Comparison of ENCODE assay signal across 19 mouse cellular contexts in genomic region chr7:129102437-129102836, GRCm38 (mm10).
DNase-seq lines count a peak whose midpoint lies in the region; ATAC-seq and TF ChIP-seq lines count a peak whose summit lies in the region.
"Had no signal": no experiment of that assay in that cellular context is flagged by ENCODE, and none has a peak within 500 bp of the region (broad histone marks: within the 10 kb centered on the region; RNA-seq: fewer than 3 reads in every experiment).

No protein-coding gene starts in this region.

- no peaks in the 10 kb centered on the region for H3K9me3 ChIP-seq in hindbrain, postnatal 0 days (ENCODE audit: low read length)
- no peaks in the 10 kb centered on the region for H3K9me3 ChIP-seq in hindbrain, embryonic 13.5 days
- H3K9me3 ChIP-seq in forebrain, embryonic 16.5 days (ENCODE audit: control insufficient read depth, low read length), result no peaks in the 10 kb centered on the region
- no peaks in the 10 kb centered on the region for H3K9me3 ChIP-seq in liver, postnatal 0 days (ENCODE audit: low read length)
- H3K9me3 ChIP-seq: heart, embryonic 12.5 days had no signal

- no peaks in the 10 kb centered on the region for H3K27me3 ChIP-seq in hindbrain, postnatal 0 days (ENCODE audit: insufficient read depth, low read length)
- no peaks in the 10 kb centered on the region for H3K27me3 ChIP-seq in hindbrain, embryonic 13.5 days
- H3K27me3 ChIP-seq in forebrain, embryonic 16.5 days (replicated peaks; ENCODE audit: control insufficient read depth, insufficient read depth, low read length), result no peaks in the 10 kb centered on the region
- no peaks in the 10 kb centered on the region for H3K27me3 ChIP-seq in liver, postnatal 0 days (ENCODE audit: insufficient read depth, low read length)
- H3K27me3 ChIP-seq: heart, embryonic 12.5 days had no signal

- 47% methylated on average over 4 of the region's 4 CpGs for WGBS in hindbrain, postnatal 0 days
- WGBS in hindbrain, embryonic 13.5 days, result 51% methylated on average over 4 of the region's 4 CpGs
- WGBS in forebrain, embryonic 16.5 days, result 53% methylated on average over 4 of the region's 4 CpGs
- 62% methylated on average over 4 of the region's 4 CpGs for WGBS in liver, postnatal 0 days (ENCODE audit: insufficient replicate concordance)

- no peak overlapping the region for H3K9ac ChIP-seq in hindbrain, postnatal 0 days (replicated peaks; ENCODE audit: low read length)
- no peak overlapping the region for H3K9ac ChIP-seq in hindbrain, embryonic 13.5 days
- H3K9ac ChIP-seq in forebrain, embryonic 16.5 days (replicated peaks; ENCODE audit: low read depth, low read length), result no peak overlapping the region
- H3K9ac ChIP-seq in liver, postnatal 0 days (replicated peaks), result no peak overlapping the region
- H3K9ac ChIP-seq: heart, embryonic 12.5 days had no signal

- no peak for TF ChIP-seq POLR2A in brain, embryonic 14.5 days (IDR thresholded peaks at IDR 0.05; ENCODE audit: borderline replicate concordance, extremely low read depth, insufficient read depth, insufficient read length, poor library complexity, severe bottlenecking)

- no peak overlapping the region for H3K27ac ChIP-seq in hindbrain, postnatal 0 days
- H3K27ac ChIP-seq in hindbrain, embryonic 13.5 days, result no peak overlapping the region
- no peak overlapping the region for H3K27ac ChIP-seq in forebrain, embryonic 16.5 days (ENCODE audit: low read length)
- H3K27ac ChIP-seq in liver, postnatal 0 days (ENCODE audit: low read depth), result no peak overlapping the region

- H3K36me3 ChIP-seq in hindbrain, postnatal 0 days (ENCODE audit: insufficient read depth, low read length), result no peaks in the 10 kb centered on the region
- H3K36me3 ChIP-seq in hindbrain, embryonic 13.5 days, result no peaks in the 10 kb centered on the region
- no peaks in the 10 kb centered on the region for H3K36me3 ChIP-seq in forebrain, embryonic 16.5 days (ENCODE audit: control insufficient read depth, insufficient read depth)
- no peaks in the 10 kb centered on the region for H3K36me3 ChIP-seq in liver, postnatal 0 days (replicated peaks; ENCODE audit: insufficient read depth, low read length)
- H3K36me3 ChIP-seq: G1E; heart, embryonic 12.5 days had no signal

- no peak for TF ChIP-seq CTCF in hindbrain, postnatal 0 days (IDR thresholded peaks at IDR 0.05; ENCODE audit: low read depth)
- TF ChIP-seq CTCF in brain, embryonic 14.5 days (IDR thresholded peaks at IDR 0.05; ENCODE audit: borderline replicate concordance, extremely low read depth, insufficient read depth, insufficient read length), result no peak
- no peak for TF ChIP-seq CTCF in liver, postnatal 0 days (IDR thresholded peaks at IDR 0.05; ENCODE audit: low read depth)

- H3K4me1 ChIP-seq in hindbrain, postnatal 0 days (ENCODE audit: insufficient read depth, low read length), result no peaks in the 10 kb centered on the region
- H3K4me1 ChIP-seq in hindbrain, embryonic 13.5 days (replicated peaks), result 0 out of 2 replicates have a peak, but pooled peaks cover 2% of the 10 kb centered on the region
- H3K4me1 ChIP-seq in forebrain, embryonic 16.5 days (replicated peaks; ENCODE audit: control insufficient read depth, insufficient read depth, low read length), result peaks cover 5% of the 10 kb centered on the region
- H3K4me1 ChIP-seq in liver, postnatal 0 days (ENCODE audit: insufficient read depth), result no peaks in the 10 kb centered on the region
- H3K4me1 ChIP-seq: heart, embryonic 12.5 days had no signal

- H3K4me2 ChIP-seq in hindbrain, postnatal 0 days (ENCODE audit: low read depth, low read length), result no peak overlapping the region
- H3K4me2 ChIP-seq in hindbrain, embryonic 13.5 days, result no peak overlapping the region
- H3K4me2 ChIP-seq in forebrain, embryonic 16.5 days (ENCODE audit: low read length), result no peak overlapping the region
- H3K4me2 ChIP-seq in liver, postnatal 0 days (ENCODE audit: low read depth, low read length), result no peak overlapping the region
- H3K4me2 ChIP-seq: heart, embryonic 12.5 days; midbrain, embryonic 11.5 days had no signal

- no peak overlapping the region for H3K4me3 ChIP-seq in hindbrain, postnatal 0 days (ENCODE audit: low read length)
- H3K4me3 ChIP-seq in hindbrain, embryonic 13.5 days, result no peak overlapping the region
- H3K4me3 ChIP-seq in forebrain, embryonic 16.5 days (replicated peaks; ENCODE audit: low read length), result no peak overlapping the region
- H3K4me3 ChIP-seq in liver, postnatal 0 days (ENCODE audit: low read depth, low read length), result no peak overlapping the region
- H3K4me3 ChIP-seq: erythroblast, embryonic 14.5 days; heart, embryonic 12.5 days had no signal

- no peak for TF ChIP-seq EP300 in liver, postnatal 0 days (IDR thresholded peaks at IDR 0.05; ENCODE audit: low read depth)

- DNase-seq in hindbrain, postnatal 0 days (ENCODE audit: low spot score), result peak; percentile 67
- DNase-seq in brain, embryonic 14.5 days (ENCODE audit: low read depth), result peak; percentile 84
- peak; percentile 41 to 53 for DNase-seq in layer of hippocampus, postnatal 10 days (ENCODE audit: low spot score in 2 of 2)
- DNase-seq in adrenal gland, adult (ENCODE audit: inconsistent age in 2 of 2, low spot score in 1 of 2), result no peak
- DNase-seq in liver, postnatal 0 days, result no peak
- DNase-seq: heart, postnatal 36 days; kidney, adult 8-10 months; kidney, postnatal 36 days; lung, adult 2 months; lung, postnatal 4 days; thymus, postnatal 36 days had no signal

- no peak for ATAC-seq in hindbrain, postnatal 0 days
- ATAC-seq in hindbrain, embryonic 13.5 days (ENCODE audit: low FRiP score), result no peak
- peak; percentile 68 for ATAC-seq in forebrain, embryonic 16.5 days
- ATAC-seq in liver, postnatal 0 days, result no peak
- ATAC-seq: CD4-positive, CD25-positive, alpha-beta regulatory T cell, adult 4 months; inflammation-experienced regulatory T-cells, adult 6 months had no signal

Comparison
In these comparisons a context has a peak if more than half of its experiments do, and no peak if none do; other contexts are left out.
1. DNase-seq: peak in hindbrain, postnatal 0 days (single experiment), brain, embryonic 14.5 days (single experiment) and layer of hippocampus, postnatal 10 days (2 of 2); none in adrenal gland, adult (0 of 2) and liver, postnatal 0 days (single experiment).